ENCODE assay signal across 7 mouse cellular contexts in the genomic region with DNA sequence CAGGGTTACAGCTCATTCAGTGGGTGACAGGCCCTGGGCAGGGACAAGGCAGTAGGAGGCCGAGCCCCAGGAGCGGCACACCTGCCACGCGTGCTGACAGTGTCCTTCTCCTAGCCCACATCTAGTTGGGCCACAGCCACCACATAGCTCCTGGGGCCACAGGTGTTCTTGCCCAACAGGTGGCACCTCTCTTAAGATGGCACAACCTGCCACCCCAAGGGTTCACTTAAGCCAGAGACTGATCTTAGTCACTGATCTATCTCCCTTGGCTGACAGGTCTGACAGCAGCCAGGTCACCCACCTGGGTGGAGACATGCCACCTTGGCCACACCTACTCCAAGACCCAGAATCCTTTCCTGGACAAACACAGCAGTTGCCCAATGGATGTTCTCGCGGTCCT. TPM values are rescaled to one million over a fixed set of nuclear protein-coding genes. Genes with fewer than 3 reads are reported as not detected.
DNase-seq lines count a peak whose midpoint lies in the region; ATAC-seq and TF ChIP-seq lines count a peak whose summit lies in the region.

No protein-coding gene starts in this region.

- DNase-seq in kidney, adult 11 months = no peak
- no peak for DNase-seq in hindbrain, postnatal 0 days (ENCODE audit: low spot score)
- no peak for DNase-seq in midbrain, embryonic 14.5 days
- DNase-seq in adrenal gland, postnatal 4 days (ENCODE audit: low spot score in 2 of 2) = no peak
- no peak for DNase-seq in frontal cortex, postnatal 10 days (ENCODE audit: low spot score in 2 of 2)

- H3K36me3 ChIP-seq in kidney, embryonic 14.5 days (ENCODE audit: control insufficient read depth, insufficient read depth, low read length) = peaks cover 15% of the 10 kb centered on the region
- peaks cover 34% of the 10 kb centered on the region for H3K36me3 ChIP-seq in embryonic facial prominence, embryonic 13.5 days
- no peaks in the 10 kb centered on the region; the same call in 1 of the 2 replicates for H3K36me3 ChIP-seq in hindbrain, postnatal 0 days (ENCODE audit: insufficient read depth, low read length)
- H3K36me3 ChIP-seq in midbrain, embryonic 14.5 days (ENCODE audit: control insufficient read depth, insufficient read depth, low read length) = no peaks in the 10 kb centered on the region; the same call in 1 of the 2 replicates

- peaks cover 55% of the 10 kb centered on the region for H3K4me1 ChIP-seq in kidney, embryonic 14.5 days (ENCODE audit: control insufficient read depth, insufficient read depth, low read length)
- peaks cover 80% of the 10 kb centered on the region for H3K4me1 ChIP-seq in embryonic facial prominence, embryonic 13.5 days
- H3K4me1 ChIP-seq in hindbrain, postnatal 0 days (ENCODE audit: insufficient read depth, low read length) = peaks cover 39% of the 10 kb centered on the region
- H3K4me1 ChIP-seq in midbrain, embryonic 14.5 days (ENCODE audit: control insufficient read depth, insufficient read depth, low read length) = peaks cover 15% of the 10 kb centered on the region; the same call in 1 of the 2 replicates

- WGBS in kidney, embryonic 14.5 days = 93% methylated on average over 5 of the region's 6 CpGs
- 79% methylated on average over 6 of the region's 6 CpGs for WGBS in embryonic facial prominence, embryonic 13.5 days
- 64% methylated on average over 6 of the region's 6 CpGs for WGBS in hindbrain, postnatal 0 days
- 71% methylated on average over 6 of the region's 6 CpGs for WGBS in midbrain, embryonic 14.5 days

- ATAC-seq in kidney, embryonic 14.5 days (ENCODE audit: low FRiP score, low TSS enrichment) = no peak
- ATAC-seq in embryonic facial prominence, embryonic 13.5 days (ENCODE audit: insufficient number of reproducible peaks, insufficient read depth, low FRiP score, low TSS enrichment, low read depth) = no peak
- ATAC-seq in hindbrain, postnatal 0 days = no peak
- ATAC-seq in midbrain, embryonic 14.5 days (ENCODE audit: low FRiP score, low TSS enrichment) = no peak

- no peak for TF ChIP-seq CTCF in hindbrain, postnatal 0 days (IDR thresholded peaks at IDR 0.05; ENCODE audit: low read depth)

- peak overlapping the region; percentile 58 for H3K4me2 ChIP-seq in kidney, embryonic 14.5 days (replicated peaks; ENCODE audit: low read depth, low read length)
- H3K4me2 ChIP-seq in embryonic facial prominence, embryonic 13.5 days = peak overlapping the region; percentile 85
- H3K4me2 ChIP-seq in hindbrain, postnatal 0 days (ENCODE audit: low read depth, low read length) = peak overlapping the region; percentile 23; the same call in 1 of the 2 replicates
- peak overlapping the region; percentile 12; the same call in 1 of the 2 replicates for H3K4me2 ChIP-seq in midbrain, embryonic 14.5 days (ENCODE audit: low read length)

- H3K9ac ChIP-seq in kidney, embryonic 14.5 days (ENCODE audit: low read depth, low read length) = no peak overlapping the region
- no peak overlapping the region for H3K9ac ChIP-seq in embryonic facial prominence, embryonic 13.5 days
- H3K9ac ChIP-seq in hindbrain, postnatal 0 days (replicated peaks; ENCODE audit: low read length) = no peak overlapping the region
- H3K9ac ChIP-seq in midbrain, embryonic 14.5 days (replicated peaks; ENCODE audit: low read length) = no peak overlapping the region

- H3K27me3 ChIP-seq in kidney, embryonic 14.5 days (ENCODE audit: control insufficient read depth, insufficient read depth, low read length) = no peaks in the 10 kb centered on the region
- no peaks in the 10 kb centered on the region for H3K27me3 ChIP-seq in embryonic facial prominence, embryonic 13.5 days
- no peaks in the 10 kb centered on the region for H3K27me3 ChIP-seq in hindbrain, postnatal 0 days (ENCODE audit: insufficient read depth, low read length)
- no peaks in the 10 kb centered on the region for H3K27me3 ChIP-seq in midbrain, embryonic 14.5 days (ENCODE audit: control insufficient read depth, insufficient read depth, low read length)

- peak overlapping the region; percentile 95 for H3K27ac ChIP-seq in kidney, embryonic 14.5 days (ENCODE audit: low read depth, low read length)
- H3K27ac ChIP-seq in embryonic facial prominence, embryonic 13.5 days = peak overlapping the region; percentile 93
- H3K27ac ChIP-seq in hindbrain, postnatal 0 days = peak overlapping the region; percentile 46; the same call in 1 of the 2 replicates
- H3K27ac ChIP-seq in midbrain, embryonic 14.5 days (replicated peaks; ENCODE audit: low read depth, low read length) = no peak overlapping the region

- peak overlapping the region; percentile 21; the same call in 1 of the 2 replicates for H3K4me3 ChIP-seq in kidney, embryonic 14.5 days (ENCODE audit: low read length)
- H3K4me3 ChIP-seq in embryonic facial prominence, embryonic 13.5 days = peak overlapping the region; percentile 84
- no peak overlapping the region for H3K4me3 ChIP-seq in hindbrain, postnatal 0 days (ENCODE audit: low read length)
- H3K4me3 ChIP-seq in midbrain, embryonic 14.5 days (replicated peaks; ENCODE audit: low read depth, low read length) = no peak overlapping the region

- H3K9me3 ChIP-seq in kidney, embryonic 14.5 days (ENCODE audit: control insufficient read depth, low read length) = no peaks in the 10 kb centered on the region
- no peaks in the 10 kb centered on the region for H3K9me3 ChIP-seq in embryonic facial prominence, embryonic 13.5 days
- H3K9me3 ChIP-seq in hindbrain, postnatal 0 days (ENCODE audit: low read length) = no peaks in the 10 kb centered on the region
- H3K9me3 ChIP-seq in midbrain, embryonic 14.5 days (ENCODE audit: control insufficient read depth, low read length) = no peaks in the 10 kb centered on the region

RNA-seq across cellular contexts. Expression of a gene that starts 3.1 kb away (rescaled TPM):
- 46.3 and 68.8 TPM in 2 replicates for polyA plus RNA-seq in kidney, embryonic 14.5 days (2014; fragmentation: Nextera tagmentation; extraction: Ambion mirVana)
- polyA plus RNA-seq in embryonic facial prominence, embryonic 13.5 days (2015; fragmentation: Nextera tagmentation; extraction: Ambion mirVana) = 54.0 and 58.7 TPM in 2 replicates
- 49.6 and 50.6 TPM in 2 replicates for total RNA-seq in hindbrain, postnatal 0 days (2014; rRNA removed)
- 52.9 and 54.3 TPM in 2 replicates for polyA plus RNA-seq in hindbrain, postnatal 0 days (2015; fragmentation: Nextera tagmentation; extraction: Ambion mirVana)
- 44.8 and 55.0 TPM in 2 replicates for polyA plus RNA-seq in midbrain, embryonic 14.5 days (2014; fragmentation: Nextera tagmentation; extraction: Ambion mirVana)
- total RNA-seq in adrenal gland, postnatal 4 days (2021) = 10 to 100 TPM; 78.6 to 83.5 TPM

RNA-seq across cellular contexts. Expression of a gene that starts 3.2 kb away (rescaled TPM):
- polyA plus RNA-seq in kidney, embryonic 14.5 days (2014; fragmentation: Nextera tagmentation; extraction: Ambion mirVana) = 14.4 and 16.1 TPM in 2 replicates
- polyA plus RNA-seq in embryonic facial prominence, embryonic 13.5 days (2015; fragmentation: Nextera tagmentation; extraction: Ambion mirVana) = 29.2 and 30.2 TPM in 2 replicates
- 18.4 and 18.8 TPM in 2 replicates for total RNA-seq in hindbrain, postnatal 0 days (2014; rRNA removed)
- 6.1 and 7.3 TPM in 2 replicates for polyA plus RNA-seq in hindbrain, postnatal 0 days (2015; fragmentation: Nextera tagmentation; extraction: Ambion mirVana)
- 3.4 and 3.9 TPM in 2 replicates for polyA plus RNA-seq in midbrain, embryonic 14.5 days (2014; fragmentation: Nextera tagmentation; extraction: Ambion mirVana)
- total RNA-seq in adrenal gland, postnatal 4 days (2021) = 10 to 100 TPM; 15.7 to 18.8 TPM

RNA-seq across cellular contexts. Expression of a gene that starts 18.1 kb away (rescaled TPM):
- polyA plus RNA-seq in kidney, embryonic 14.5 days (2014; fragmentation: Nextera tagmentation; extraction: Ambion mirVana) = 102 and 116 TPM in 2 replicates
- polyA plus RNA-seq in embryonic facial prominence, embryonic 13.5 days (2015; fragmentation: Nextera tagmentation; extraction: Ambion mirVana) = 71.0 and 99.5 TPM in 2 replicates
- total RNA-seq in hindbrain, postnatal 0 days (2014; rRNA removed) = 25.4 and 88.3 TPM in 2 replicates
- polyA plus RNA-seq in hindbrain, postnatal 0 days (2015; fragmentation: Nextera tagmentation; extraction: Ambion mirVana) = 135 and 140 TPM in 2 replicates
- polyA plus RNA-seq in midbrain, embryonic 14.5 days (2014; fragmentation: Nextera tagmentation; extraction: Ambion mirVana) = 171 and 207 TPM in 2 replicates
- total RNA-seq in adrenal gland, postnatal 4 days (2021) = 10 to 100 TPM; 68.8 to 72.6 TPM

RNA-seq across cellular contexts. Expression of a gene that starts 36.6 kb away (rescaled TPM):
- 12.0 and 16.4 TPM in 2 replicates for polyA plus RNA-seq in kidney, embryonic 14.5 days (2014; fragmentation: Nextera tagmentation; extraction: Ambion mirVana)
- polyA plus RNA-seq in embryonic facial prominence, embryonic 13.5 days (2015; fragmentation: Nextera tagmentation; extraction: Ambion mirVana) = 16.9 and 17.0 TPM in 2 replicates
- total RNA-seq in hindbrain, postnatal 0 days (2014; rRNA removed) = 41.4 and 43.3 TPM in 2 replicates
- 29.1 and 30.2 TPM in 2 replicates for polyA plus RNA-seq in hindbrain, postnatal 0 days (2015; fragmentation: Nextera tagmentation; extraction: Ambion mirVana)
- polyA plus RNA-seq in midbrain, embryonic 14.5 days (2014; fragmentation: Nextera tagmentation; extraction: Ambion mirVana) = 23.3 and 25.7 TPM in 2 replicates
- total RNA-seq in adrenal gland, postnatal 4 days (2021) = 10 to 100 TPM; 32.8 to 42.6 TPM

RNA-seq across cellular contexts. Expression of a gene that starts 48.4 kb away (rescaled TPM):
- polyA plus RNA-seq in kidney, embryonic 14.5 days (2014; fragmentation: Nextera tagmentation; extraction: Ambion mirVana) = 42.4 and 47.3 TPM in 2 replicates
- polyA plus RNA-seq in embryonic facial prominence, embryonic 13.5 days (2015; fragmentation: Nextera tagmentation; extraction: Ambion mirVana) = 25.3 and 31.2 TPM in 2 replicates
- total RNA-seq in hindbrain, postnatal 0 days (2014; rRNA removed) = 25.8 and 28.2 TPM in 2 replicates
- 12.0 and 12.5 TPM in 2 replicates for polyA plus RNA-seq in hindbrain, postnatal 0 days (2015; fragmentation: Nextera tagmentation; extraction: Ambion mirVana)
- 13.2 and 13.4 TPM in 2 replicates for polyA plus RNA-seq in midbrain, embryonic 14.5 days (2014; fragmentation: Nextera tagmentation; extraction: Ambion mirVana)
- total RNA-seq in adrenal gland, postnatal 4 days (2021) = 10 to 100 TPM; 66.0 to 77.7 TPM

Comparison
In these comparisons a context has a peak if more than half of its experiments do, and no peak if none do; other contexts are left out.
1. H3K4me2 ChIP-seq: peak in every context shown above with its lines; median percentile 85 in embryonic facial prominence, embryonic 13.5 days; 58 in kidney, embryonic 14.5 days; 23 in hindbrain, postnatal 0 days; 12 in midbrain, embryonic 14.5 days.
2. H3K4me3 ChIP-seq: peak in kidney, embryonic 14.5 days (single experiment) and embryonic facial prominence, embryonic 13.5 days (single experiment); none in hindbrain, postnatal 0 days (single experiment) and midbrain, embryonic 14.5 days (single experiment).